Mouse (Mus musculus) liver, embryonic 14.5 days (tissue): ENCODE data around the gene Lancl1. TPM values are rescaled to one million over a fixed set of nuclear protein-coding genes. Genes with fewer than 3 reads are reported as not detected.

Source experiments
- ATAC-seq: fragments of 200-750 bp; cut with Nextera tagmentation; 2 replicates; pipeline ENCODE4 v1.8.0; 2017; ENCODE audit warnings: moderate number of reproducible peaks, mild to moderate bottlenecking, moderate library complexity; ENCODE audit not compliant: insufficient read depth
- DNase-seq, 3 experiments: peaks; one replicate each; pipeline ENCODE4 v3.0.0-alpha.2; 2012 to 2013; ENCODE audit warnings: low read depth in 3 of 3, low spot score in 3 of 3
- H3K27ac ChIP-seq: fragments of 300-500 bp; sonication (generic); 2 replicates; pipeline ENCODE4 v1.5.1; 2014; ENCODE audit warnings: moderate library complexity, mild to moderate bottlenecking, control low read depth, inconsistent platforms
- H3K27me3 ChIP-seq: fragments of 300-500 bp; sonication (generic); 2 replicates; pipeline ENCODE4 v1.6.1; 2014; ENCODE audit warnings: mild to moderate bottlenecking, low read length, moderate library complexity; ENCODE audit not compliant: control insufficient read depth, insufficient read depth
- H3K36me3 ChIP-seq: fragments of 300-500 bp; sonication (generic); replicated peaks from 2 replicates; pipeline ENCODE4 v1.6.1; 2014; ENCODE audit warnings: low read depth; ENCODE audit not compliant: control insufficient read depth, insufficient read depth
- H3K4me1 ChIP-seq, 2 experiments: fragments of 200-500 bp in 1 of 2; fragments of 300-500 bp in 1 of 2; sonication (generic) in 1 of 2; replicated peaks; 2 replicates each; pipeline ENCODE4 v1.6.1; 2012 to 2014; ENCODE audit warnings: antibody characterized with exemption in 1 of 2, inconsistent platforms in 1 of 2, low read length in 1 of 2; ENCODE audit not compliant: control insufficient read depth in 2 of 2, insufficient read depth in 2 of 2
- H3K4me2 ChIP-seq: fragments of 300-500 bp; sonication (generic); 2 replicates; pipeline ENCODE4 v1.6.1; 2014; ENCODE audit warnings: low read depth, mild to moderate bottlenecking, control low read depth, moderate library complexity
- H3K4me3 ChIP-seq, 2 experiments: fragments of 200-500 bp in 1 of 2; fragments of 300-500 bp in 1 of 2; sonication (generic) in 1 of 2; 2 replicates each; pipeline ENCODE4 v1.5.1; 2012 to 2014; ENCODE audit warnings: low read depth in 2 of 2, low read length in 2 of 2, mild to moderate bottlenecking in 2 of 2, control low read depth in 1 of 2, inconsistent platforms in 1 of 2, moderate library complexity in 1 of 2; ENCODE audit not compliant: insufficient read depth in 1 of 2
- H3K9ac ChIP-seq: fragments of 300-500 bp; sonication (generic); replicated peaks from 2 replicates; pipeline ENCODE4 v1.6.1; 2014; ENCODE audit warnings: mild to moderate bottlenecking, control low read depth, moderate library complexity
- H3K9me3 ChIP-seq: fragments of 300-500 bp; sonication (generic); 2 replicates; pipeline ENCODE4 v1.6.1; 2016; ENCODE audit warnings: low read length, mixed read lengths; ENCODE audit not compliant: control insufficient read depth
- CTCF ChIP-seq: IDR thresholded peaks from 2 replicates; pipeline ENCODE4 v1.5.1; 2016; ENCODE audit warnings: antibody characterized with exemption, low read depth, control low read depth
- EP300 ChIP-seq: IDR thresholded peaks from 2 replicates; pipeline ENCODE4 v1.6.1; 2016; ENCODE audit warnings: antibody characterized with exemption, low read depth
- WGBS: fragments of 180-500 bp; shearing (Covaris S2); extraction: QIAGEN DNeasy Blood & Tissue Kit; methylation state at CpG from one replicate; pipeline ENCODE4 v1.1.7; 2014; ENCODE audit not compliant: insufficient replicate concordance; 5-methylcytosine and 5-hydroxymethylcytosine counted together
- polyA plus RNA-seq, 2 experiments: library from polyadenylated mRNA; depleted of rRNA in 1 of 2; stranded (reverse) in 1 of 2; unstranded in 1 of 2; fragments of >200 nt; fragmentation: Nextera tagmentation in 1 of 2; extraction: Ambion mirVana in 1 of 2; gene quantifications; 2 replicates each; pipeline versions ENCODE4 v1.2.1 to v1.2.3; 2012 to 2014

Lancl1 gene
- polyA plus RNA-seq, 2 experiments, result 16.1 to 24.0 TPM

DNA sequence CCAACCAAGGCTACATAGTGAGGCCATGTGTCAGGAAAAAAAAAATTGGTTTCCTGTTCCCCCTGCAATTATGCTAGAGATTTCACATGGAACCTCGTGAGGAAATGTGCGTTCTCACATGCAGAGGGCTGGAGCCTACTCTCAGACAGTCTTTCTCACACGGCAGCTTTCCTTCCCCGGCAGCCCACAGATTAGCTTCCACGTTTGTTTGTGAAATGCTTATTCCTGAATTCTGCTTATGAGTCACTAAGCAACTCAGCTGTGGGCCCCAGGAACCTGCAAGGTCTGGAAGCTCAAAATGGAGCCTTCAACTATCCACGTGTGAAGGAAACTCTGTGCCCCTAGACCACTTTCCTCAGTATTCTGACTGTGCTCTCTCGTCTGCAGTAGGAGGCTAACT, 5.4 kb downstream of the Lancl1 start:
- ATAC-seq (no peak), DNase-seq (no peak)
- Histone ChIP-seq H3K27ac (no peak overlapping the region), H3K9ac (no peak overlapping the region), H3K4me1 (peaks cover 3 to 9% of the 10 kb centered on the region in 2 experiments; a peak in 3 of 4 replicates), H3K9me3 (no peaks in the 10 kb centered on the region), H3K4me3 (no peak overlapping the region), H3K27me3 (no peaks in the 10 kb centered on the region), H3K4me2 (no peak overlapping the region), H3K36me3 (no peaks in the 10 kb centered on the region)
- 67% methylated on average over 7 of the region's 7 CpGs for WGBS
- TF ChIP-seq EP300 (no peak), CTCF (no peak)

DNA sequence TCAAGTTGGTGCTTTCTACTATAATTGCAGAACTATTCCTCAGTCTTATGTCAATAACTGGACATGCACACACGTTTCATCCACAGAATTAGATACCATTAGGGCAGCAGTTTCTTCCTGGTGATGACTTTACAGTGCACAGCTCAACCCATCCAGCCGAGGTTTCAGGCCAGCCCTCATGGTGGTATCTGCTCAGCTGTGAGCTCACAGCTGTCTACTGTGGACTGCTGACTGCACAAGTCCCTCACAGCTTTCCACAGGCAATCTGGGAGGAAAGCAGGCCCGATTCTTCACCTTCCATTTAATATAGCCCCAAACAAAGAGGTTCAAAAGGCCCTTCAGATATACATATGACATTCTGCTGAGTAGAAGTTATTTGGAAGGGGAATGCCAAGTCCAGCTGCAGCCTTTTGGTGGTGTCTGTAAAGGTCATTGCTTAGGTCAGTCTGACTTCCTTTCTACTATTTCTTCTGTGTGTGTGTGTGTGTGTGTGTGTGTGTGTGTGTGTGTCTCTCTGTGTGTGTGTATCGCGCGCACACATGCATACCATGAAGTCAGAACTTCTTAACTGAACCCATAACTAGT, 11.7 kb downstream of the Lancl1 start:
- Histone ChIP-seq H3K4me2 (no peak overlapping the region), H3K27ac (no peak overlapping the region), H3K9ac (no peak overlapping the region), H3K36me3 (no peaks in the 10 kb centered on the region), H3K4me1 (no peaks in the 10 kb centered on the region), H3K9me3 (no peaks in the 10 kb centered on the region), H3K4me3 (no peak overlapping the region), H3K27me3 (no peaks in the 10 kb centered on the region)
- 71% methylated on average over 6 of the region's 6 CpGs for WGBS
- no peak for TF ChIP-seq CTCF
- no peak for TF ChIP-seq EP300
- ATAC-seq, result peak; percentile 28; the same call in 1 of the 2 replicates
- DNase-seq, result no peak

DNA sequence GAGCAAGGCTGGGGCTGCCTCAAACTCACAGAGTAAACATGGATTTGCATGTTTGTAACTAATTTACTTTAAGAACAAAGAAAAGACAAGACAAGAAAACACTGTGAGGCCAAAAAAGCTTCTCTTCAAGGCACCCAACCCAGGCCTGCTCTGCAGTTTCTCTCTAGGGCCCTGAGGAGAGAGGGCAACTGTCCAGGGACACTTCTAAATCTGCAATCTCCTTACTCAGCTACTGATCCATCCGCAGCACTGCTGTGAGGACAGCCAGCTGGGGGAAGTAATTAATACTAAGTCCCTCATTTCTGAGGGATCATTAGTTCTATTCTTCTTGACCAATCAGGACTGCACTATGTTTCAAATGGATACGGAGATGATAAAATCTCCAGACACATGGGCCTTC, 12.5 kb downstream of the Lancl1 start:
- Histone ChIP-seq H3K9me3 (no peaks in the 10 kb centered on the region), H3K27ac (no peak overlapping the region), H3K27me3 (no peaks in the 10 kb centered on the region), H3K36me3 (no peaks in the 10 kb centered on the region), H3K4me3 (no peak overlapping the region), H3K4me1 (no peaks in the 10 kb centered on the region), H3K9ac (no peak overlapping the region), H3K4me2 (no peak overlapping the region)
- WGBS, result 75% methylated on average over 2 of the region's 2 CpGs
- DNase-seq (no peak), ATAC-seq (no peak)
- TF ChIP-seq CTCF (no peak), EP300 (no peak)

DNA sequence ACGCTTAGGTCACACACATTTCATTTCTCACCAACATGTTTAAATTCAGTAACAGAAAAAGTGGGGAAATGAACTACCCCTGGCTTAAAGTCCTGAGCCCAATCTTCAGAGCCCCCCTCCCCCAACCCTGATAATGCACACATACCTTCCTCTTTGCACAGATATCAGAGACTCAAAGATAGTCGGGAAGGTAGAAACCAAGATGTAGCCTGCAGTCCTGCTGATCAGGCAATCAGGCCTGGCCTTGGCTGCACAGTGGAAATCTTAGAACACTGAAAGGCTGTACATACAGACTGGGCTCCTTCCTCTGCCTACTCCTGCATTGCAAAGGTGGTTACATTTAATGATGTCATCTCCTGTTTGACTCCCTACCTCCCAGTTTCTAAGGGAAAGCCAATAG, 15.9 kb downstream of the Lancl1 start:
- Histone ChIP-seq H3K4me1 (no peaks in the 10 kb centered on the region), H3K27me3 (no peaks in the 10 kb centered on the region), H3K4me2 (no peak overlapping the region), H3K9ac (no peak overlapping the region), H3K36me3 (no peaks in the 10 kb centered on the region), H3K4me3 (no peak overlapping the region), H3K9me3 (no peaks in the 10 kb centered on the region), H3K27ac (no peak overlapping the region)
- DNase-seq, result peak in 2 of 3 experiments; percentile 15 to 20
- 61% methylated on average over 2 of the region's 2 CpGs for WGBS
- no peak for ATAC-seq
- TF ChIP-seq EP300 (no peak), CTCF (no peak)

DNA sequence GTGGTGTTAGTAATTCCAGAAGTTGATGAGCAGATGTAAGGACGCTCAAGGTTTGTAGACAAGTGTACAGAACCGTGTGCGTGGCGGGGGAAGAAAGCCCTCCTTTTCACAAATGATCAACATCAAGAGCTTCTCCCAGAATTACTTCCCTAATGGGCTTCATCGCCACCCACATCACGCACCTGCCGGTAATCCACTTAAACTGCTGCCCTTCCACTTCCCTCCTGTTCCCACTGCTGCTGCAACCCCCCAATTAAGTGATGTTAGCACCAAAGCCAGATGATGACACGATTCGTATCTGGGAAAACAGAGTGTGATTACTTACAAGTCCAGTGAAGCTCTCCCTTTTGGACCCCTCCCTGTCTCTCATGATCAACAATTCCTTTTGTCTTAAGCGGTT, 16.6 kb downstream of the Lancl1 start:
- H3K27me3 ChIP-seq, result no peaks in the 10 kb centered on the region
- ATAC-seq (no peak), DNase-seq (no peak)
- H3K9me3 ChIP-seq, result no peaks in the 10 kb centered on the region
- no peak overlapping the region for H3K4me2 ChIP-seq
- no peaks in the 10 kb centered on the region for H3K36me3 ChIP-seq
- WGBS, result 80% methylated on average over 10 of the region's 10 CpGs
- TF ChIP-seq CTCF, result no peak
- TF ChIP-seq EP300, result no peak
- H3K27ac ChIP-seq, result no peak overlapping the region
- H3K9ac ChIP-seq, result no peak overlapping the region
- no peak overlapping the region for H3K4me3 ChIP-seq
- no peaks in the 10 kb centered on the region for H3K4me1 ChIP-seq
